Mouse (Mus musculus): ENCODE measurements at regions not wholly inside any gene's neighbourhood (a gene's known extent, or its start where the extent isn't known, plus 50 kb on each side); places are given as distances from the start of the nearest gene placed in this dataset.

DNA sequence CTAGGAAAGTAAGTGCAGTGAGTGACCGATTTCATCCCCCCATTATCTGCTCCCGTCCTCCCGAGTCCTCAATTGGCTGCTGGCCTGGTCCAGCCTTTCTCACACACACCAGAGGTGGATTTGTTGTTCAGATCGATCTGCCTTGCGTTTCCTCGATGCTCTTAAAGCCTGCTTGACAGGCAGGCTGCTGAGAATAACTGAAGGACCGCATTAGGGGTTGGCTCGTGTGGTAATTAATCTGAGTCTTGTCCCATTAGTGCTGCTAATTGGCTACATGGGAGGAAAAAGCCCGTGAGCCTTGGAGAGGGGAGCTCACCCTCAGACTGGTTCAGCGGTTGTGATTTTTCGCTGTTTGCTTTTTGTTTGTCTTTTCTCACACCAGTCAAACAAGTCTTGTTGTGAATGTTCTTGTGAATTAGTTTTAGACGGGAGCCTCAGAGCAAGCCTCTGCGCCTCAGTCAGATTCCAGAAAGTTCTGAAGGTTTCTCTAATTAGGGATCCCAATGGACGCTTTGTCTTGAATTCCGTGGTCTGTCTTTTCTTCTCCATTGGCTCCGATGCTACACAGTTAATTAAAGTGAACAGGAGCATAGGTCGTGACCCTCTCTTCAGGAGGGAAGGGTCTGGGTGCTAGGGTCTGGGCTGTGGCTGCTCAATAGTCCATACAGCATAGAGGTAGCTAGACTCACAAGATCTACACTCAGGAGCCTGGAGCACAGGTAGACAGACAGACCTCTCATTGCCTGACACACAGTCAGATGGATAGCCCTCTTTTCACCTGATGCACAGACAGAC, 226.1 kb upstream of the BB014433 start:
- DNase-seq (ENCODE audit: low read depth in 2 of 2, low spot score in 2 of 2): no peak

DNA sequence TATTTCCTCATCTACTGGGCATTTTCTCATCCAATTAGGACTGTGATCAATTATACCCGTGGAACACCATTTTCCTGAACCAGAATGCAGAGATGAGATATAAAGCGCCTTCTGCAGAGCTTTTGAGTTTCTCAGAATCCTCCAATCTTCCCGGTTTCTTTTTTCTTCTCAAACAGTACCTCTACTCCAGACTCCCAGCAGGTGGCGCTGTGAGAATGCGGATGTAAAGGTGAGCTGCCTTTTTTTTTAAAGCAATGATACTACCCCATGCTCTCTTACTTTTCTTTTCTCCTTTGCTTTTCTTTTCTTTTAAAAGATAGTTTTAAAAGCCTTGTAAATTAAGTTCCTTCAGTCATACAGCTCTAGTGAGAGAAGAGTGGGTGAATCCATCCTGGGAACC, 224.4 kb upstream of the BB014433 start:
- DNase-seq (ENCODE audit: low read depth in 2 of 2, low spot score in 2 of 2): no peak

DNA sequence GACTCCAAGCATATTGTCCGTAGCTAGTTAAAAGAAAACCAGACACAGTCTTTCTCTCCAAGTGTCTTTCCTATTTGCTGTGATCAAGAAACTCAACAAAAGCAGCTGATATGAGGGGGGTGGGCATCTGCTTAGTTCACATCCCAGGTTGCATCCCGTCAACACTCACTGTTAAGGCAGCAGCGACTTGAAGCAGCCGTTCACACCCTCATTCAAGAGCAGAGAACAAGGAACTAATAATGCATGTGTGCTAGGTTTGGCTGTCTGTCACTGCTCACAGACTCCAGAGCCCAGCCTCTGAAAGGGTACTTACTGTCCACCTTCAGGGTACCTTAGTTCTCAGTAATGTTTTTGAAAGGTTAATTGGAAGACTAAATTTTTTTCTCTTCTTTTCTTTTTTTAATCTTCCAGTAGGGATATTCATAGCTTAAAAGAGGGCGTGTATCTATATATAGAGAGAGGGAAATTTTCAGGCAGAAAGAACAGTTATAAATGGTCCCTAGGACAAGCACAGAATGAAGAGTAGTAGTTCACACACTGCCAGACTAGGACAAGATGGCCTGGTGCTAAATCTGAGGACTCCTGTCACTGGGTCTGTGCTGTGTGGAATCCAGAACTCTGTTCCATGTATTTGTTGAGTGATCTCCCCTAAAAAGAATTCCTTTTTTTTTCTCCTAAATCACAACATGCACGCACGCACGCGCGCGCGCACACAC, 199.1 kb upstream of the BB014433 start:
- no peak for DNase-seq (ENCODE audit: low read depth in 2 of 2, low spot score in 2 of 2)

DNA sequence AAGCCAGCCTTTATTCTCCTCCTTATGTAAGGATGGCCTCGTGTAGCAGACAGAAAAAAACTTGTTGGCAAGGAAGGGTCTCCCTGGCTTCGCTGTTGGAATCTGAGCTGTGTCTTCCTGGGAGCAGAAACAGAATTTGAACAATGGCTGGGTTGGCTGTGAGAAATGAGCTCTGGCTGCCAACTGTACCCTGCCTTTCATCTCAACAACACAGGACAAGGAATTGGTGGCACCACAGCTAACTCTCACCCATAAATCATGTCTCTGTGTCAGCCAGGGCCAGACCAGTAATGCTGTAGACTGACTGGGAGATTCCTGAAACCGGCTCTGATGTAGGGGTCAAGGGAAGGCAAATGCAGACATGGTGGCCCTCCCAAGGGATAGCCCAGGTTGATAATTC, 189.5 kb upstream of the BB014433 start:
- DNase-seq (ENCODE audit: low read depth in 2 of 2, low spot score in 2 of 2): no peak

DNA sequence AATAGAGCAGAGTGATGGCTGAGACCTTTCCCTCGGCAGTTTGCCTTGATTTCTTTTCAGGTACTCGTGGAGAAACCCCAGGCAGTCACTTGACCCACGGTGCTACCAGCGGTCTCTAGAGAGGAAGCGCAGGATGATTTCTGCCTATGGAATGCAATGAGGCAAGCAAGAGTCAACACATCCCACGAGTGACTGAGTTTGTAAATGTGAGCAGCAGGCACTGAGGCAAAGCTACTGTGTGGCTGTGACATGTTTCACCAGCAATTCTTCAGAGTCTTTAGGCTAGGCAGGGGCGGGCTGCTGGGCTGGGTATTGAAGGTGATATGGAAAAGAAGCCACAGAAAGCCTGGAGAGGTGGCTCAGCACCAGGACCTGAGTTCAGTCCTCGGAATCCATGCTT, 187.4 kb upstream of the BB014433 start:
- DNase-seq (ENCODE audit: low read depth in 2 of 2, low spot score in 2 of 2): no peak

DNA sequence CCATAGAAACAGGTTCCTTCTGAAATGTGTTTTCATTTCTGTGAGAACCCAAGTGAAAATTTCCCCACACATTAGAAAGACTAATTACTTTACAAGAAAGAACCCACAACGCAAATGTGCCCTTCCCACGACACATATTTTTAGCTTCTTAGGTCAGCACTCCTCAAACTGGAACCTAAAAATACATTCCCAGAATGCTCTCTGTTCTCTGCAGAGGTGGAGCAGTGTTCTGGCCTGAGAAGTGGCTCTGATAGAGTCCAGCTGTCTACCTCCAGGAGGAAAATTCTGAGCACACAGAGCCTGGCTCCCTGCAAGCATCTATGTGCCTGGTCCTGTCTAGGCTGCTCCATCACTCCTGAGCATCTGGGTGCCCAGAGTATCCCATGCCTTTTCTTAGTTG, 184.3 kb upstream of the BB014433 start:
- no peak for DNase-seq (ENCODE audit: low read depth in 2 of 2, low spot score in 2 of 2)

DNA sequence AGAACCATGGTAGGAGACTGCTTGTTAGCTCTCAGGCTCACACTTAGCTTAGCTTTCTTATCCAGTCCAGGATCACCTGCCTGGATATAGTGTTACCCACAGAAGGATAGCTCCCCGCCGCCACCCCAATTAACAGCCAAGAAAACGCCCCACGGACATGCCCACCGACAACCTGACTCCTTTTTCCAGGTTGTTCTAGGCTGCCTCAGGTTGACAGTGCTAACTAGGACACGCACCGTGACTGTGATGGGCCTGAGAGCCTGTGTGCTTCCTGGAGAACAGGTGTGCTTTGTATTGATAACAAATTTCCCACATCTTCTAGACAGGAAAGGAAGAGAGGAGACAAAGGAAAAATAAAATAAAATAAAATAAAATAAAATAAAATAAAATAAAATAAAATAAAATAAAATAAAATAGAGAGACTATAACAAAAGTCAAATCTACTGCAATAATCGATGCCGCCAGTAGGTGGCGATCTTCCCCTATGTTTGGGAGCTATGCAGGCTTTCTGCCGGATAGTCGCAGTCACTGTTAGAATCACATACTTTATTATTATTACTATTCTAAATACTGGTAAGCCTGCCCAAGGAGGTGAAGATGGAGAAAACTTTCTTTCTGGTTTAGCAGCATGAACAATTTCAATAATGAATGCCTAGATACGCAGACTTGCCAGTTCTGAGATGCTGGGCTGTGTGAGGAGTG, 175.5 kb upstream of the BB014433 start:
- DNase-seq (ENCODE audit: low read depth in 2 of 2, low spot score in 2 of 2): no peak

DNA sequence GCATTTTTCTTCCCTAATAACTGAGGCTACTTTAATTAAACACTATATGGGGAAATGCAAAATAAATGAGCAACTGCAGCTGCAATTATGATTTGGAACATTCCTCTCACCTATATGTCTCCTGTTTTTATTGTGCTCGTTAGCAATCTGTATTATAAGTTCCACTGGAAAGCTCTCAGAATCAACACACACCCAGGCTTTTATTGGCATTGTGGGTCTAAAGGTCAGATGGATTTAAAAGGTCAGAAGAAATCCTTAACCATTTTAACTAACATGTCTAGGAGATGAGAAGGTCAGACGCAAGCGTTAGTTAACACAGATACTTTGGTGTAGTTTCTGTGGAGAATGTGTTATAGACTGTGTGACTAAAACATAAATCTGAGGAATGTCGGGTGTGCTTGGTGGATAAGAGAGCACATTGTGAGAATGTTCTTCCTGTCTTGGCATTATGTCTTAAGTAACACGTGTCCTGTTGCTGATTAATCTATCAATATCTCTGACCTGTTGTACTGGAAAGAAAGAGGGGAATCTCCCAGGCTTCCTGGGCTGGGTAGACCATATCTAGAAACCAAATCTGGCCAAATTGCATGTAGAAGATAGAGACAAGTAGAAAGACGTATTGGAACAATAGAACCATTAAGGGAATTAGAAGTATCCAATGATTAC, 164.1 kb upstream of the BB014433 start:
- DNase-seq (ENCODE audit: low read depth in 2 of 2, low spot score in 2 of 2): no peak

DNA sequence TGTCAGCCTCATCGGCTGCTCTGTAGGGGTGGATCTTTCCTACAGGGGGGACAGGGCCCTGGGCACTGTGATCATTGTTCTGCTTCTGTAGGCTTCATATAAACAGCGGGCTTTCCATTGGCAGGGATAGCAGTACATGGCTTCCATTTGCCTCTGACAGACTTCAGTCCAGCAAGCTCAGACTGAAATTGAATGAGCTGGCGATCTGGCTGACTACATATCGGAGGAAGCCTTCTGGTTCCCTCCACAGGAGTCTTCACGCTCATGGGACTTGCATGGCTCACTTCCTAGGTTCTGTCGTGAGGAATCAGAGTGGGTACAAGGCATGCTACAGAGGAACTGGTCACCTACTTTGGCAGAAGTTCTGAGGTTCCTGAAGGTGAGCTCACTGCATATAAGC, 155.7 kb upstream of the BB014433 start:
- DNase-seq (ENCODE audit: low read depth in 2 of 2, low spot score in 2 of 2): no peak

DNA sequence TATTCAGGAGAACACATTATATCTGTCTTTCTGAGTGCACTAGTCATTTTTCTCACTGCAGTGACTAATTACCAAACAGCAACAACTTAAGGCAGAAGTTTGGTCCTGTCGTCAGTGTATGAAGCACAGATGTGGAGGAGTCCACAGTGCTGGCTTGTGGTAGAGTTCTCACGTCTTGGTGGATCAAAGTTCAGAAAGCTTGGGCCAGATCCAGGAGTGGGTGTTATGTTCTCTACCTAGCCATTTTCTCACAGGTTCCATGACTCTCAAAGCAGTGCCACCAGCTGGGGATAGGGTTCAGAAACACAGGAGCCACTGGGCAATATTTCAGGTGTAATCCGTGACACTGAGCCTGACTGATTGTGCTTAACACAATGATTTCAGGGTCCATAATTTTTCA, 144.8 kb upstream of the BB014433 start:
- no peak for DNase-seq (ENCODE audit: low read depth in 2 of 2, low spot score in 2 of 2)

DNA sequence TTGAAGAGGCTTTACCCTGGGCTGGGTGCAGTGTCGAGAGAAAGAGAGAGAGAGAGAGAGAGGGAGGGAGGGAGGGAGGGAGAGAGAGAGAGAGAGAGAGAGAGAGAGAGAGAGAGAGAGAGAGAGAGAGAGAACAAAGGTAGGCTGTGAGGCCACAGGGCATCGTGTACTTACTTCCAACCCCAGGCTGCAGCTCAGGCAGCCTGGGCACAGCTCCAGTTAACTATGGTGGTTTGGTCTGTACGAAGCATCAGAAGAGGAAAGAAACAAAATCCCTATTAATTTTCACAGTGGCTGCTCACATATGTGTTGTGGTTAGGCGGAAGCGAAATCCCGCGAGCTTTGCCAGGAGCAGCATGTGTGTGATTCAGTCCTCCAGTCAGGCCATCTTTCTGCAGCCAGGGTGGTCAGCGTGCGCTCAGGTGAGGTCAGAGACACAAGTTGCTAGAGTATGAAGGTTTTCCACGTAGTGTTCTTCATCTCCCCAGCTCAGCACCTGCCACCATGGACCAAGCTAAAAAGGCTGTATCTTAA, 143.3 kb upstream of the BB014433 start:
- no peak for DNase-seq (ENCODE audit: low read depth in 2 of 2, low spot score in 2 of 2)

Data from CD8-positive naive resting alpha-beta T cell, adult 2 months (primary cell).